Mouse (Mus musculus) hindbrain, embryonic 12.5 days (tissue): ENCODE results near the gene Bcl2l12. TPM values are rescaled to one million over a fixed set of nuclear protein-coding genes. Genes with fewer than 3 reads are reported as not detected.

Experiments
- ATAC-seq: fragments of 200-750 bp; cut with Nextera tagmentation; 2 replicates; pipeline ENCODE4 v1.8.0; 2017; ENCODE audit warnings: moderate TSS enrichment; ENCODE audit not compliant: low FRiP score
- H3K27ac ChIP-seq: fragments of 300-500 bp; sonication (generic); 2 replicates; pipeline ENCODE4 v1.5.1; 2016; ENCODE audit warnings: mild to moderate bottlenecking
- H3K27me3 ChIP-seq: fragments of 300-500 bp; sonication (generic); 2 replicates; pipeline ENCODE4 v1.6.1; 2016; ENCODE audit warnings: mild to moderate bottlenecking
- H3K36me3 ChIP-seq: fragments of 300-500 bp; sonication (generic); 2 replicates; pipeline ENCODE4 v1.6.1; 2016; ENCODE audit warnings: mild to moderate bottlenecking
- H3K4me1 ChIP-seq: fragments of 300-500 bp; sonication (generic); 2 replicates; pipeline ENCODE4 v1.6.1; 2016
- H3K4me2 ChIP-seq: fragments of 300-500 bp; sonication (generic); replicated peaks from 2 replicates; pipeline ENCODE4 v1.6.1; 2016; ENCODE audit warnings: mild to moderate bottlenecking
- H3K4me3 ChIP-seq: fragments of 300-500 bp; sonication (generic); 2 replicates; pipeline ENCODE4 v1.5.1; 2016; ENCODE audit warnings: mild to moderate bottlenecking
- H3K9ac ChIP-seq: fragments of 300-500 bp; sonication (generic); 2 replicates; pipeline ENCODE4 v1.6.1; 2016; ENCODE audit warnings: mild to moderate bottlenecking, moderate library complexity
- H3K9me3 ChIP-seq: fragments of 300-500 bp; sonication (generic); replicated peaks from 2 replicates; pipeline ENCODE4 v1.6.1; 2016; ENCODE audit warnings: mild to moderate bottlenecking
- WGBS: fragments of 180-500 bp; shearing (Covaris S2); methylation state at CpG from one replicate; pipeline ENCODE4 v1.1.7; 2016; 5-methylcytosine and 5-hydroxymethylcytosine counted together
- polyA plus RNA-seq: library from polyadenylated mRNA; unstranded; fragments of >200 nt; fragmentation: Nextera tagmentation; extraction: Ambion mirVana; gene quantifications from 2 replicates; pipeline ENCODE4 v1.2.1, GENCODE M21; 2016

Bcl2l12 gene
- polyA plus RNA-seq, 1 experiment from 2014 or later: 46.8 TPM

DNA sequence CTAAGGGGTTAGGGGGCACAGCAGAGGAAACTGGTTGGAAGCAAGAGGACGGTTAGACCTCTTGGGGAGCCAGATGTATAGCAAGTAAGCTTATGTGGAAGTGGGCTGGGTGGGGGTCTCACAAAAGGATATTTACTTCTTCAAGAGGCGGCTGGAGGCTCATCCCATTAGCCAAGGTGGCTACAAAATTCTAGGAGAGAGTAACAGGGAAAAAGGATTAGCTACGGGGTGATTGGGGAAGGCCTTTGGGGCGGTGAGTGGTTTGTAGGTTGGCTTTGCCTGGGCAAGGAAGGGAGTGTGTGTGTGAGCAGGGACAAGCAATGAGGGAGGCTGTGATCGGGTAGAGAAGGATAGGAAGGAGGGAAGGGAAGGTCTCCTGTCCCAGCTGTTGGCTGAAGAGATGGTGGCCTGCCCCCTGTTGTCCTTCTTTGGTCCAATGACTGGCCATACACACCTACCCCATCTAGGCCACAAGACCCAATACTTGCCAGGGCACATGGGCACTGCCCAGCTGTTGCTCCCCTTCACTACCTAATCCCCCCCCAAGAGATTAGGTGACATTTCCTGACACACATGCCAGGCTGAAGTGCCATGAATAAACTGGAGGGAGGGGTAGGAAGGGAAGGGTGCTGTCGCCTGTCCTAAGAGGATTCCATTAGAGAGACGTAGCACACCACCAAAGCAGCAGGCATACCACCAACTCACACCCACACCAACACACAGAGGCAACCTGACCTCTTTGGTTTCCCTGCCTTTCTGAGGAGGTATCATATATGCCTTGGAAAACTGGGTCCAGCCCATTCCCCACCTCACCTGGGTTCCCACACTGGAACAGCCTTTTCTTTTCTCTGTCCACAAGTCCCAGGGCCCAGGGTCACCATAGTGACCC is 14.3 kb downstream of the Bcl2l12 start:
- peak overlapping the region; percentile 49; the same call in 1 of the 2 replicates for H3K9ac ChIP-seq
- no peaks in the 10 kb centered on the region for H3K9me3 ChIP-seq
- H3K4me2 ChIP-seq: peak overlapping the region; percentile 64
- peaks cover 43% of the 10 kb centered on the region for H3K36me3 ChIP-seq
- peak overlapping the region; percentile 96 for H3K4me3 ChIP-seq
- peak overlapping the region; percentile 35; the same call in 1 of the 2 replicates for H3K27ac ChIP-seq
- 81% methylated on average over 7 of the region's 7 CpGs for WGBS
- no peaks in the 10 kb centered on the region for H3K27me3 ChIP-seq
- ATAC-seq: no peak
- peaks cover 36% of the 10 kb centered on the region for H3K4me1 ChIP-seq

DNA sequence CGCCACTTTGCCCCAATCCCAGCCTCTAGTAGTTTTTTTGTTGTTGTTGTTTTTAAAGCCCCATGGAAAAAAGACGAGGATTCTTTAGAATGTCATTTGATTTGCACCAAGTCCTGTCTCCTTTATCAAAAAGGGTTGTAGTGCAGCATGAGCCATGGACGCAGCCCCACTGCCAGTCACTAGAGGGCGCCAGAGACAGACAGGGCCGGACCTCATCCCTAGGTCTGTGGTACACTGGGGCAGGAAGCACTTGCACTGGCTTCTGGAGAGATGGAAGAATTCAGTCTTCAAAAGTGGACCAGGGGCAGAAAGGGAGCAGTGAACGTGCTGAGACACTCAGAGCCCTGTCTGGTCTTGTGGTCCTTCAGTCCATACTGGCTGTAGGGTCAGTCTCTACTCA is 15.4 kb downstream of the Bcl2l12 start:
- no peak for ATAC-seq
- peaks cover 28% of the 10 kb centered on the region for H3K4me1 ChIP-seq
- no peaks in the 10 kb centered on the region for H3K27me3 ChIP-seq
- H3K36me3 ChIP-seq: peaks cover 53% of the 10 kb centered on the region
- no peak overlapping the region for H3K9ac ChIP-seq
- H3K4me3 ChIP-seq: no peak overlapping the region
- 0 out of 2 replicates have a peak overlapping the region, but pooled peaks have one; percentile 14 for H3K4me2 ChIP-seq
- WGBS: 38% methylated on average over 6 of the region's 6 CpGs
- H3K9me3 ChIP-seq: no peaks in the 10 kb centered on the region
- no peak overlapping the region for H3K27ac ChIP-seq

DNA sequence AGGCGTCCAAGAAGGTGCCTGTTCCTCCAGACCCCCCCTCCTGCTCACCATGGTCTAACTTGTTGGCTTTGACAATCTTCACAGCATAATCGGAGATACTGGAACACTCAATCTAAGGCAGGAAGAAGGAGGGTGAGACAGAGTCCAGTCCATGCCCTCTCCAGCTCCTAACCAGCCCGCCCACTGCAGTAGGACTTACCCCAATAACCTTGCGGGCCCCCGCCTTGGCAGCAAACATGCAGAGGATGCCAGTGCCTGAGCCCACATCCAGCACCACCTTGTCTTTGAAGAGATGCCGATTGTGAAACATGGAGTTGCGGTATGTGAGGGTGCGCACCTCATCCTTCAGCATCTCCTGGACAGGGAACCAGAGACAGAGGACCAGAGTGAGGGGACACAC is 17.0 kb downstream of the Bcl2l12 start:
- no peak for ATAC-seq
- WGBS: 97% methylated on average over 8 of the region's 8 CpGs
- H3K9ac ChIP-seq: no peak overlapping the region
- H3K4me2 ChIP-seq: no peak overlapping the region
- no peaks in the 10 kb centered on the region for H3K27me3 ChIP-seq
- H3K4me3 ChIP-seq: no peak overlapping the region
- H3K9me3 ChIP-seq: no peaks in the 10 kb centered on the region
- H3K36me3 ChIP-seq: peaks cover 69% of the 10 kb centered on the region
- H3K27ac ChIP-seq: no peak overlapping the region
- H3K4me1 ChIP-seq: peaks cover 25% of the 10 kb centered on the region

DNA sequence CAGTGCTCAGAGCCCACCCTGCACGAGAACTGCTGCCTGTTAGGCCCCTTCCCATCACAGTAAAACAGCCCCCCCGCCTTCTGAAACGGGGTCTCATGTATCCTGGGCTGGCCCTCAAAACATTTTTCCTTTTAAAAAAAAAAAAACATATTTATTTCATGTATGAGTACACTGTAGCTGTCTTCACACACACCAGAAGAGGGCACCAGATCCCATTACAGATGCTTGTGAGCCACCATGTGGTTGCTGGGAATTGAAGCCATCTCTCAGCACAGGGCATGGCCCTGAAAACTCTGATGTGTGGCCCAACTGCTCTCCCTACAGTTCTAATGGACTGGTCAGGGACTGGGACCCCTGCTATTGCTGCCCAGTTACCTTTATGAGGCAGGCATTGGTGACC is 20.2 kb downstream of the Bcl2l12 start:
- 97% methylated on average over 3 of the region's 3 CpGs for WGBS
- ATAC-seq: no peak
- no peaks in the 10 kb centered on the region for H3K27me3 ChIP-seq
- H3K36me3 ChIP-seq: peaks cover 78% of the 10 kb centered on the region
- no peaks in the 10 kb centered on the region for H3K9me3 ChIP-seq
- no peak overlapping the region for H3K4me2 ChIP-seq
- H3K4me3 ChIP-seq: no peak overlapping the region
- no peak overlapping the region for H3K27ac ChIP-seq
- no peak overlapping the region for H3K9ac ChIP-seq
- peaks cover 17% of the 10 kb centered on the region for H3K4me1 ChIP-seq

DNA sequence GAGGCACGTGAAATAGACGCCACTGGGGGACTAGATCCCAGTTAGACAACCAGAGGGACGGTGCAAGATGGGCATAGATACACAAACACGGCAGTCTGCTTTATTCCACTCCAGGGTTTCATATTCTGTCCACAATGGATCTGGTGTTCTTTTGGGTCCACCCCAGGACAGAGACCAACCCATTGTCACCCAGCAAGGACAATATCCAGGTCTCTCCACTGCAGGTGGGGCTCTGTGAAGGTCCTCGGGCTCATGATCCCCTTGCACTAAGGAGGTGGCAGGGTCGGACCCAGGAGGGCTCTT is 23.4 kb downstream of the Bcl2l12 start:
- H3K9ac ChIP-seq: no peak overlapping the region
- H3K9me3 ChIP-seq: no peaks in the 10 kb centered on the region
- peak overlapping the region; percentile 82 for H3K4me2 ChIP-seq
- 26% methylated on average over 6 of the region's 6 CpGs for WGBS
- H3K36me3 ChIP-seq: peaks cover 50% of the 10 kb centered on the region
- H3K27ac ChIP-seq: peak overlapping the region; percentile 94
- peaks cover 32% of the 10 kb centered on the region for H3K4me1 ChIP-seq
- no peak overlapping the region for H3K4me3 ChIP-seq
- no peak for ATAC-seq
- no peaks in the 10 kb centered on the region for H3K27me3 ChIP-seq

DNA sequence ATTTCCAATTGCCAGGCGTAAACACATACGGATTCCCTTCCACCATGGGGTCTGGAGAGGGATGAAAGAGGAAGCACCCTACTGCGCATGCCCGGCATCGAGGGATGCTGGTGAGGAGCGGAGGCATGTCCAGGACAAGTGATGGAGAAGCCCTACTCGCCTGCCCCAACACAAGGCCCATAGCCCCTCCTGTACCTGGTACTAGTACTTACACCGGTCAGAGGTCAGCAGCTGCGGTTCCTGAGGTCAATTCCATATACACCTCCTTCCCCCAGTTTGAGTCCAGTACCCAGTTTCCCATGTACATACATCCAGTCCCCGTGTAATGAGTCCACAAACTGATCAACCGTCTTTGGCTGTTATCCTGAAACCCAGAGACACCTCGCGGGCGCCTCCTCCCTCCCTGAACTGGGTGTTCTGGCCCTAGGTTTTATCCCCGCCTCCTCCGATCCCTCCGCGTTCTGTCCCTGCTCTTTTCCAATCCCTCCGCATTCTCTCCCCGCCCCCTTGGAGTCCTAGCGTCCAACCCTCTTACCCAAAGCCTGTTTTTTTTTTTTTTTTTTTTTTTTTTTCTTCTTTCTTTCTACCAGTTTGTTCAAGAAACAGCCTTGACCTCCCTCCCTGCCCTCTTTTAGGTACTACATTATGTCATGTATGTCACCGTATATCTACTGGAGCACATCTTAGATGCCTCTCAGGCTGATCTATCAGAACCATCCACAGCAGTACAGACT is 24.0 kb downstream of the Bcl2l12 start, which contains the start of gene Cpt1c:
Gene Cpt1c, minus strand, starts transcription at position 469 of the 734 bp plus-strand sequence.
- Histone ChIP-seq H3K4me2 (peak within 1 kb of the TSS; percentile 82), H3K27ac (peak within 1 kb of the TSS; percentile 94), H3K36me3 (peaks cover 45% of the 10 kb centered on the region), H3K4me3 (peak within 1 kb of the TSS; percentile 43), H3K9ac (peak within 1 kb of the TSS; percentile 75), H3K27me3 (no peaks in the 10 kb centered on the region), H3K4me1 (peaks cover 32% of the 10 kb centered on the region), H3K9me3 (no peaks in the 10 kb centered on the region)
- WGBS: 2% methylated on average over 22 of the region's 22 CpGs
- ATAC-seq: peak; percentile 58

DNA sequence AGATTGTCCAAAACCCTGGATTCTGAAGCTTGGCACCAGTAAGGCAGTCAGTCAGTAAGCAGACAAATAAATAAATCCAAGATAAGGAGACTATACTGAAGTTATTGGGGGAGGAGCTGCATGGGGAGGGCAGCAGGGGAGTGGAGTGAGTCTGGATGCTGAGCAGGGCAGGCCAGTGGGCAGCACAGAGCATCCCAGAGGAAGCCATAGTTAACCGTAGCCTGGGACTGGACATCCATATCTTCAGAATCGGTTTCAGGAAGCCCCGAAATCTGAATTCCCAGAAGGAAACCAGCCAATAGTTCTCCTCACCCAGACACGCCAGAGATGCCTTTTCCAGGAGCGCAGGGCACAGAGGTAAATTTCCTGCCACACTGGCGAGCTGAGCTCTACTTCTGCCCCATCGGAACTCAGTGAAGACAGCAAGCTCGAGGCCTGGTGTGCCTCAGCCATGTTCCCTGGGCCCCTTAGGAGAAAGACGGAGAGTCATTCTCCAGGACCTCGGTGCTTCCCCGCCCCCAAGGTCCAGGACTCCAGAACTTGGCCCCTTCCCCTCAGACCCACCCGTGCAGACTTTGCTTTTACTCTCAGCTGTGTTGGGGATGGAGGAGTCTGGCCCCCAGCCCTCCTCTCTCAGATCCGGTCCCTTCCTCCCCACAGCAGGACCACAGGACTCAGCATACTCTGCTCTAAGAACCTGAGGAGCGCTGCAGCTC is 24.9 kb downstream of the Bcl2l12 start:
- Histone ChIP-seq H3K27me3 (no peaks in the 10 kb centered on the region), H3K4me3 (peak overlapping the region; percentile 43), H3K9me3 (no peaks in the 10 kb centered on the region), H3K27ac (peak overlapping the region; percentile 94), H3K4me1 (peaks cover 32% of the 10 kb centered on the region), H3K9ac (peak overlapping the region; percentile 75), H3K4me2 (peak overlapping the region; percentile 82), H3K36me3 (peaks cover 35% of the 10 kb centered on the region)
- 40% methylated on average over 14 of the region's 14 CpGs for WGBS
- ATAC-seq: 0 out of 2 replicates have a peak, but pooled peaks have one; percentile 6

DNA sequence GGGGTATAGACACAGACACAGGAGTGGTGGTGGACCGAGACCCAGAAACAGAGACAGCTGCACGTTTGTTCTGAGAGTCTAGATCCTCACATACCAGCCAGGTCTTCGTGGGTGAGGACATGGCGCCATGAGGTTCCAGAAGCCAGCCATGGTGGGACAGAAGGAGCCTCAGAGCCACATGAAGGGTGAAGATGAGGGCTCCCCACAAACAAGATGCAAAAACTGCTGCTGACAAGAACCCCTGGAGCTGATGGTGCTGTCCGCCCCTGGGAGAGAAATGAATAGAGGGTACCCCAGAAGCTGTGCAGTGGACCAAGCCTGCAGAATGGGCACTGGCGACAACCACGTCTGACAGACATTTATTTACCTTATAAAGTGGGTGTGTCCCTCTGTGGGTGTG is 27.4 kb downstream of the Bcl2l12 start:
- Histone ChIP-seq H3K27me3 (no peaks in the 10 kb centered on the region), H3K4me2 (peak overlapping the region; percentile 80), H3K4me1 (peaks cover 32% of the 10 kb centered on the region), H3K4me3 (peak overlapping the region; percentile 37), H3K36me3 (peaks cover 20% of the 10 kb centered on the region), H3K9ac (peak overlapping the region; percentile 72), H3K9me3 (no peaks in the 10 kb centered on the region), H3K27ac (peak overlapping the region; percentile 62)
- 75% methylated on average over 7 of the region's 7 CpGs for WGBS
- ATAC-seq: no peak

DNA sequence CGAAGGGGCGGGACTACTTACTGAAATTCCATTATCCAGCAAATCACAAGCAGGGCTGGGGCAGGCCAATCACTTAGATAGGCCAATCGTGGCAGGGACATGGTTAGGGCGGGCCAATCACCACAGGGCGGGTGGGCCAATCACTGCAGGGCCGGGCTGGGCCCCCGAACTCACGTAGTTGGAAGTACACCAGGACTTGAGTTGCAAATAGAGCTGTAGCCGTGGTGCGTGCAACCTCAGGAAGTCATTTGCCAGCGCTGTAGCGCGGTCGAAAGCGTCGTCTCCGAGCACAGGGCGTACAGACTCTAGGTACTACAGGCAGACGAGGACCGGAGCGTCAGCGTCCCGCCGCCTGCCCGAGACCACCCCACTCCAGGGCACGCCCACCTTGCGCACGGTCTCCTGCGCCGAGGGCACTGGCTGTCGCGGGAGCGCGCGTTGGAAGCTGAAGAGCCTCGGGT is 28.3 kb downstream of the Bcl2l12 start:
- WGBS: under 1% methylated on average over 36 of the region's 36 CpGs

DNA sequence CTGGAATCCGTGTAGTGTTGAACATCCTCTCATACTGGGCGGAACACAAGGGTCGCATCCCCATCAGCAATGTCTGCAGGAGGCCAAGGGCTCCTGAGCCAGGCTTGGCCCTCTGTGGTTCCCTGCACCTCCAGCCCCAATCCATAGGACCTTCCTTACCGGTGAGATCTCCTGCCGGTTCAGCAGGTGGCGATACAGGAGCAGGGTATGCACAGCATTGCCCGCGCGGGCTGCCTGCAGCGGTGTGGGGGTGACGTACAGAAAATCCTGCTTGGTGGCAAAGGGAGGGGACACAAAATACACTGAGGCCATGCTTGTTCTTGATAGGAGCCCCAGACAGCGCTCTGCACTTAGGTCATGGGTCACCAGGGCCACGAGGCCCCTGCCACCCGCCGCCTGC is 31.9 kb downstream of the Bcl2l12 start:
- no peaks in the 10 kb centered on the region for H3K9me3 ChIP-seq
- H3K9ac ChIP-seq: no peak overlapping the region
- H3K27me3 ChIP-seq: no peaks in the 10 kb centered on the region
- no peak overlapping the region for H3K4me2 ChIP-seq
- no peak for ATAC-seq
- H3K36me3 ChIP-seq: peaks cover 49% of the 10 kb centered on the region
- peaks cover 11% of the 10 kb centered on the region for H3K4me1 ChIP-seq
- H3K4me3 ChIP-seq: no peak overlapping the region
- no peak overlapping the region for H3K27ac ChIP-seq
- WGBS: 78% methylated on average over 15 of the region's 15 CpGs

More for the DNA sequence above, 28.3 kb downstream of the Bcl2l12 start:
- Histone ChIP-seq H3K27me3 (no peaks in the 10 kb centered on the region), H3K4me3 (peak overlapping the region; percentile 37), H3K9ac (peak overlapping the region; percentile 72), H3K9me3 (no peaks in the 10 kb centered on the region), H3K4me1 (peaks cover 29% of the 10 kb centered on the region), H3K27ac (peak overlapping the region; percentile 62), H3K36me3 (peaks cover 20% of the 10 kb centered on the region), H3K4me2 (peak overlapping the region; percentile 80)
- ATAC-seq: peak; percentile 94

DNA sequence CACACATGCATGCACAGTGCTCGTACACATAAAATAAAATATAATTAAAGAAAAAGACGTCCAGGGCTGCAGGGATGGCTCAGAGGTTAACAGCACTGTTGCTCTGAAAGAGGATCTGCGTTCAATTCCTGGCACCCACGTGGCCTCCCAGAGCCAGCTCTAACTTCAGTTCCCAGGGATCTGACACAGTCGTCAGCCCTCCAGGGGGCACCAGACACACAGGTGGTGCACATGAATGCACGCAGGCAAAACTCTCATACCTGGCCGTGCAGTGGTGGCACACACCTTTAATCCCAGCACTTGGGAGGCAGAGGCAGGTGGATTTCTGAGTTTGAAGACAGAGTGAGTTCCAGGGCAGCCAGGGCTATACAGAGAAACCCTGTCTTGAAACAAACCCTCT is 32.5 kb downstream of the Bcl2l12 start:
- Histone ChIP-seq H3K4me3 (no peak overlapping the region), H3K4me1 (peaks cover 5% of the 10 kb centered on the region), H3K4me2 (no peak overlapping the region), H3K9me3 (no peaks in the 10 kb centered on the region), H3K36me3 (peaks cover 55% of the 10 kb centered on the region), H3K27me3 (no peaks in the 10 kb centered on the region), H3K9ac (no peak overlapping the region), H3K27ac (no peak overlapping the region)
- WGBS: 84% methylated on average over 7 of the region's 7 CpGs
- ATAC-seq: no peak

DNA sequence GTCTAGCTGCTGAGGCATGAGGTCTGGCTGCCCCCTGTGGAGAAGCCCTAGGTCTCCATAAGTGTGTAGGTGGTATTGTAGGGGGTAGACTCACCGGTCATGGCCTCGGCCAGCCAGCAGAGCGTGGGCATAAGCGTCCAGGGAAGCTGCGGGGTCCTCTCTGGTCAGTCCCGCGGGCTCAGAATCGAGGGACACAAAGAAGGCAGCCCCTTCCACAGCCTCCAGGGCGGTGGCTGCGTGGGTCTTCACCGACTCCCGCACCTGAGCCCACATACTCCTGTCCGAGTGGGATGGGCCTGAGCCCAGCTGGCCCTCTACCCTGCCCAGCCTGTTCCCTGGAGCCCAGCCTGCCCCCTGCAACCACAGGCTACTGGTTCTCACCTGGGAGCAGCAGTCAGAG is 33.5 kb downstream of the Bcl2l12 start:
- Histone ChIP-seq H3K4me1 (no peaks in the 10 kb centered on the region), H3K4me3 (no peak overlapping the region), H3K9me3 (no peaks in the 10 kb centered on the region), H3K36me3 (peaks cover 64% of the 10 kb centered on the region), H3K4me2 (no peak overlapping the region), H3K9ac (no peak overlapping the region), H3K27ac (no peak overlapping the region), H3K27me3 (no peaks in the 10 kb centered on the region)
- WGBS: 90% methylated on average over 13 of the region's 13 CpGs
- no peak for ATAC-seq
